Mouse (Mus musculus): ENCODE results near the gene Fggy.

Gene Fggy

GRCm38 (mm10) chr4:95787609-95788008 is 230.3 kb downstream of the Fggy start:
- DNase-seq = no peak

GRCm38 (mm10) chr4:95788867-95789266 is 231.6 kb downstream of the Fggy start:
- no peak for DNase-seq

- DNase-seq = no peak
These were observed 234.7 kb downstream of the Fggy start for GRCm38 (mm10) chr4:95791913-95792475.

GRCm38 (mm10) chr4:95793647-95794328 is 236.5 kb downstream of the Fggy start:
- no peak for DNase-seq

GRCm38 (mm10) chr4:95794651-95795050 is 237.3 kb downstream of the Fggy start:
- peak; percentile 84 for DNase-seq

- no peak for DNase-seq
These were observed 238.0 kb downstream of the Fggy start for GRCm38 (mm10) chr4:95795283-95795682.

GRCm38 (mm10) chr4:95819650-95820049 is 262.3 kb downstream of the Fggy start:
- DNase-seq = no peak

- no peak for DNase-seq
These were observed 264.7 kb downstream of the Fggy start for GRCm38 (mm10) chr4:95821906-95822579.

GRCm38 (mm10) chr4:95828164-95828563 is 270.9 kb downstream of the Fggy start:
- DNase-seq = no peak

GRCm38 (mm10) chr4:95830320-95830719 is 273.0 kb downstream of the Fggy start:
- peak; percentile 31 for DNase-seq

GRCm38 (mm10) chr4:95839860-95840259 is 282.6 kb downstream of the Fggy start:
- no peak for DNase-seq

GRCm38 (mm10) chr4:95840389-95841053 is 283.2 kb downstream of the Fggy start:
- no peak for DNase-seq

- peak; percentile 95 for DNase-seq
These were observed 288.8 kb downstream of the Fggy start for GRCm38 (mm10) chr4:95845981-95846617.

GRCm38 (mm10) chr4:95847219-95847618 is 289.9 kb downstream of the Fggy start:
- no peak for DNase-seq

GRCm38 (mm10) chr4:95847664-95848063 is 290.4 kb downstream of the Fggy start:
- DNase-seq = peak; percentile 85

- DNase-seq = peak; percentile 86
These were observed 292.2 kb downstream of the Fggy start for GRCm38 (mm10) chr4:95849497-95849896.

GRCm38 (mm10) chr4:95850044-95850739 is 292.9 kb downstream of the Fggy start:
- peak; percentile 89 for DNase-seq

- no peak for DNase-seq
These were observed 294.9 kb downstream of the Fggy start for GRCm38 (mm10) chr4:95852257-95852656.

- DNase-seq = no peak
These were observed 298.7 kb downstream of the Fggy start for GRCm38 (mm10) chr4:95856008-95856407.

- DNase-seq = peak; percentile 77
These were observed 303.3 kb downstream of the Fggy start for GRCm38 (mm10) chr4:95860601-95861000.

- DNase-seq = peak; percentile 25
These were observed 303.8 kb downstream of the Fggy start for GRCm38 (mm10) chr4:95861074-95861473.

GRCm38 (mm10) chr4:95861741-95862155 is 304.4 kb downstream of the Fggy start:
- DNase-seq = peak; percentile 76
